Mouse (Mus musculus) lung, postnatal 0 days (tissue): Measurements from ENCODE around the gene Klf1. TPM values are rescaled to one million over a fixed set of nuclear protein-coding genes. Genes with fewer than 3 reads are reported as not detected.

ENCODE experiments used
- ATAC-seq: fragments of 200-750 bp; cut with Nextera tagmentation; 2 replicates; pipeline ENCODE4 v1.8.0; 2017; ENCODE audit warnings: moderate library complexity
- DNase-seq: peaks from one replicate; pipeline ENCODE4 v3.0.0-alpha.2; 2016; ENCODE audit warnings: low spot score
- H3K27ac ChIP-seq: fragments of 300-500 bp; sonication (generic); 2 replicates; pipeline ENCODE4 v1.5.1; 2014; ENCODE audit warnings: antibody characterized with exemption, mild to moderate bottlenecking, low read length, mixed read lengths
- H3K27me3 ChIP-seq: fragments of 300-500 bp; sonication (generic); replicated peaks from 2 replicates; pipeline ENCODE4 v1.6.1; 2014; ENCODE audit warnings: low read length, mixed read lengths; ENCODE audit not compliant: insufficient read depth
- H3K36me3 ChIP-seq: fragments of 300-500 bp; sonication (generic); 2 replicates; pipeline ENCODE4 v1.6.1; 2014; ENCODE audit warnings: low read length, mixed read lengths; ENCODE audit not compliant: insufficient read depth
- H3K4me1 ChIP-seq: fragments of 300-500 bp; sonication (generic); 2 replicates; pipeline ENCODE4 v1.6.1; 2014; ENCODE audit warnings: antibody characterized with exemption, low read depth, low read length, mixed read lengths; ENCODE audit not compliant: insufficient read depth
- H3K4me2 ChIP-seq: fragments of 300-500 bp; sonication (generic); replicated peaks from 2 replicates; pipeline ENCODE4 v1.6.1; 2014; ENCODE audit warnings: low read depth, mild to moderate bottlenecking, low read length, moderate library complexity, mixed read lengths
- H3K4me3 ChIP-seq: fragments of 300-500 bp; sonication (generic); 2 replicates; pipeline ENCODE4 v1.5.1; 2014; ENCODE audit warnings: low read depth, low read length
- H3K9ac ChIP-seq: fragments of 300-500 bp; sonication (generic); replicated peaks from 2 replicates; pipeline ENCODE4 v1.6.1; 2014; ENCODE audit warnings: low read depth, mild to moderate bottlenecking
- H3K9me3 ChIP-seq: fragments of 300-500 bp; sonication (generic); 2 replicates; pipeline ENCODE4 v1.6.1; 2016; ENCODE audit warnings: low read length, mixed read lengths
- CTCF ChIP-seq: IDR thresholded peaks from 2 replicates; pipeline ENCODE4 v1.5.1; 2016; ENCODE audit warnings: antibody characterized with exemption, mild to moderate bottlenecking
- EP300 ChIP-seq: IDR thresholded peaks from 2 replicates; pipeline ENCODE4 v1.6.1; 2016; ENCODE audit warnings: antibody characterized with exemption, mild to moderate bottlenecking, control low read depth
- WGBS: fragments of 180-500 bp; shearing (Covaris S2); extraction: QIAGEN DNeasy Blood & Tissue Kit; methylation state at CpG from one replicate; pipeline ENCODE4 v1.1.7; 2014; 5-methylcytosine and 5-hydroxymethylcytosine counted together
- polyA plus RNA-seq: library from polyadenylated mRNA; unstranded; fragments of >200 nt; fragmentation: Nextera tagmentation; extraction: Ambion mirVana; gene quantifications from 2 replicates; pipeline ENCODE4 v1.2.1, GENCODE M21; 2015

The Klf1 gene
- polyA plus RNA-seq, 1 experiment from 2014 or later = 1.1 TPM

DNA sequence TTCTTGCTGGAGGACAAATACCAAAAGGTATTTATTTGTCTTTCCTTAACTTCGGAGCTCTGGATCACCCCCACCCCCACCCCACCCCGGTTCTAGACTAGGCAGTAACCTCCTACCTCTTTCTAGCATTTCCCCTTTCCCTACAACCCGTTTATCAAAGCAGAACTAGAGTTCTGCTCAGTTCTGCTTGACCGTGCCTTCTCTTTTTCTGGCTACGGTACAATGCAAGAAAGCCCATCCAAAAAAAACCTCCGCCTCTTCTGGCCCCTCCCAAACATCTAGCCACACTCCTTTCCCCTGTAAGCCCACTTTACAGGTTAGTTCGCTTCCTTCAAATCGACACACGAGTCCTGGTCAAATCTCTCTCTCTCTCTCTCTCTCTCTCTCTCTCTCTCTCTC, 11.8 kb downstream of the Klf1 start:
- no peaks in the 10 kb centered on the region for H3K36me3 ChIP-seq
- H3K4me3 ChIP-seq = peak overlapping the region; percentile 40
- peak overlapping the region; percentile 53 for H3K4me2 ChIP-seq
- no peaks in the 10 kb centered on the region; the same call in 1 of the 2 replicates for H3K4me1 ChIP-seq
- no peak overlapping the region for H3K9ac ChIP-seq
- 0 out of 2 replicates have a peak overlapping the region, but pooled peaks have one; percentile 32 for H3K27ac ChIP-seq
- peaks cover 14% of the 10 kb centered on the region for H3K27me3 ChIP-seq
- ATAC-seq = no peak
- WGBS = 10% methylated on average over 9 of the region's 9 CpGs
- TF ChIP-seq EP300 = no peak
- TF ChIP-seq CTCF = no peak
- H3K9me3 ChIP-seq = no peaks in the 10 kb centered on the region
- DNase-seq = no peak

DNA sequence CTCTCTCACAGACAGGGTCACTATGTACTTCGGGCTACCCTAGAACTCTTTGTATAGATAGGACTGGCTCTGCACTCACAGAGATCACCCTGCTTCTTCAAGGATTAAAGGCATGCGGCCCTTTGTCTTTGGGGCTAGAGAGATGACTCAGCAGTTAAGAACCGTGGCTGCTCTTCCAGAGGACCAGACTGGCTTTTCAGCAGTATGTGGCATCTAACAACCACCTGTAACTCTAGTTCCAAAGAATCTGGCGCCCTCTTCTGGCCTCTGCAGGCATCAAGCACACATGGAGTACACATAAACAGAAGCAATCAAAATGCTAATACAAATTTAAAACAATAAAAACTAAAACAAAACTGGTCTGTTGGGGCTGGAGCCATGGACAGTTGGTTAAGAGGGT, 12.2 kb downstream of the Klf1 start:
- TF ChIP-seq EP300 (no peak), CTCF (peak; percentile 57)
- Histone ChIP-seq H3K4me3 (no peak overlapping the region), H3K4me2 (peak overlapping the region; percentile 53; the same call in 1 of the 2 replicates), H3K27ac (no peak overlapping the region), H3K4me1 (no peaks in the 10 kb centered on the region; the same call in 1 of the 2 replicates), H3K27me3 (peaks cover 14% of the 10 kb centered on the region), H3K9ac (no peak overlapping the region), H3K9me3 (no peaks in the 10 kb centered on the region), H3K36me3 (no peaks in the 10 kb centered on the region)
- 29% methylated on average over 4 of the region's 4 CpGs for WGBS
- DNase-seq = peak; percentile 54
- ATAC-seq = no peak

DNA sequence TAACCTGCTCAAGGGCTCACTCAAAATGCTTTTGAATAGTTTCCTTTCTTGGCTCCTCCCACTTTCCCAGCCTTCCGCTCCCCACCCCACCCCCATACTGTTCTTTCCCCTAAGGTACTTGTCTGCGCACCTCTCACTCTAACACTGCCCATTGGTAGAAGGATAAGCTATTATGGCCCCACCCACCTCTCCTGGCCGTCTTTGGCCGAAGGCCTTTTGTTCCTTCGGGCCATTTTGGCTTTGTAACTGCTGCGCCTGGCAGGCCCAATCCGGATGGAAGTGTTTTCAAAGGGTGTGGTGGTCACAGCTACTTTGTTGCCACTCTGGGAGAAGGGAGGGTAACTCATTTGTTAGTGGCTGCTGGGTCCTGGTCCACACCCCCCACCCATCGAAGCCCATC, 13.5 kb downstream of the Klf1 start:
- peaks cover 14% of the 10 kb centered on the region for H3K27me3 ChIP-seq

GRCm38 (mm10) chr8:84917781-84918180, 16.1 kb downstream of the Klf1 start:
- H3K9ac ChIP-seq = no peak overlapping the region
- 39% methylated on average over 20 of the region's 20 CpGs for WGBS
- H3K4me3 ChIP-seq = no peak overlapping the region
- no peak overlapping the region for H3K27ac ChIP-seq
- H3K36me3 ChIP-seq = no peaks in the 10 kb centered on the region
- no peaks in the 10 kb centered on the region; the same call in 1 of the 2 replicates for H3K4me1 ChIP-seq
- DNase-seq (no peak), ATAC-seq (no peak)
- H3K27me3 ChIP-seq = peaks cover 12% of the 10 kb centered on the region; the same call in 1 of the 2 replicates
- H3K4me2 ChIP-seq = no peak overlapping the region
- TF ChIP-seq CTCF (no peak), EP300 (no peak)
- no peaks in the 10 kb centered on the region for H3K9me3 ChIP-seq

More for the DNA sequence above, 13.5 kb downstream of the Klf1 start:
- no peak for TF ChIP-seq EP300
- TF ChIP-seq CTCF = no peak
- H3K36me3 ChIP-seq = no peaks in the 10 kb centered on the region
- no peak overlapping the region for H3K9ac ChIP-seq
- no peak overlapping the region for H3K4me3 ChIP-seq
- H3K4me1 ChIP-seq = no peaks in the 10 kb centered on the region; the same call in 1 of the 2 replicates
- no peak overlapping the region for H3K4me2 ChIP-seq
- peak; percentile 42 for ATAC-seq
- WGBS = 78% methylated on average over 8 of the region's 8 CpGs
- H3K27ac ChIP-seq = no peak overlapping the region
- peak; percentile 75 for DNase-seq
- H3K9me3 ChIP-seq = no peaks in the 10 kb centered on the region

DNA sequence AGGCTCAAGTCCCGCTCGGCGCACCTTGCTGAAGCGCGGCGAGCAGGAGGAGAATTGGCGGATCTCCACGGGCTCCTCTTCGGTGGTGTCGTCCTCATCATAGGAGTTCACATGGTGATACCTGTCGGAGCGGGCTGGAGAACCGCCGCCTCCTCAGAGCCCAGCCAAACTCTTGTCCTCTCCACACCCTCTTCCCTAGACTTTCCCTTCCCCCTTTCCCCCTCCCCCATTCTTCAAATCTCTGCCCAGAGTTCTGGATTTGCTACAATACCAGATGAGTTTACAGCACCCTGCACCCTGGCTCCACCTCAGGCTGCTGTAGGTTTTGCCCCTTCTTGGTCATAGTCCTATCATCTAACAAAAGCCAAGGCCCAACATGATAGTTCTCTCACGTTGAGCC, 16.9 kb downstream of the Klf1 start:
- Histone ChIP-seq H3K4me2 (no peak overlapping the region), H3K4me1 (no peaks in the 10 kb centered on the region), H3K36me3 (no peaks in the 10 kb centered on the region), H3K27ac (no peak overlapping the region), H3K4me3 (no peak overlapping the region), H3K9me3 (no peaks in the 10 kb centered on the region), H3K9ac (no peak overlapping the region), H3K27me3 (0 out of 2 replicates have a peak, but pooled peaks cover 9% of the 10 kb centered on the region)
- TF ChIP-seq EP300 (no peak), CTCF (no peak)
- ATAC-seq (no peak), DNase-seq (no peak)
- WGBS = 90% methylated on average over 15 of the region's 15 CpGs

DNA sequence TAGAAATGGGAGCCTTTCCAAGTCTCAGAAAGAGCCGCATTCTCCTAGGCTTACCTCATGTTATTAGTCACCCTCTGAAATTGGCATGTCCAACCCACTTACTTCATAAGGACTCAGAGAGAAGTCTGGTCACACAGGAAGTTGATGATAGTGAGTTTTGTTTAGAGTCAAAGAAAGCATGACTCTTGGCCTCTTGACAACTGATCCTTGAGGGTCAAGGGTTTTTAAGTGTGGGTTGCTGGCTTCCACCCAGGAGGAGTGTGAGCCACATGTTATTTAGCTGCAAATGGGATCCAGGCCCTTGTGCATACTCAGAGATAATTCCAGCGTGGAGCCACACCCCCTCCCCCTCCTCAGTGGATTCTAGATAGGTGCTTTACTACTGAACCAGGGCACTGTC, 19.9 kb downstream of the Klf1 start:
- Histone ChIP-seq H3K27ac (no peak overlapping the region), H3K9ac (no peak overlapping the region), H3K4me3 (no peak overlapping the region), H3K36me3 (no peaks in the 10 kb centered on the region), H3K27me3 (0 out of 2 replicates have a peak, but pooled peaks cover 5% of the 10 kb centered on the region), H3K4me1 (no peaks in the 10 kb centered on the region), H3K4me2 (no peak overlapping the region), H3K9me3 (no peaks in the 10 kb centered on the region)
- peak; percentile 96 for ATAC-seq
- no peak for TF ChIP-seq CTCF
- TF ChIP-seq EP300 = peak; percentile 91
- WGBS = 21% methylated on average over 2 of the region's 2 CpGs
- DNase-seq = peak; percentile 93

DNA sequence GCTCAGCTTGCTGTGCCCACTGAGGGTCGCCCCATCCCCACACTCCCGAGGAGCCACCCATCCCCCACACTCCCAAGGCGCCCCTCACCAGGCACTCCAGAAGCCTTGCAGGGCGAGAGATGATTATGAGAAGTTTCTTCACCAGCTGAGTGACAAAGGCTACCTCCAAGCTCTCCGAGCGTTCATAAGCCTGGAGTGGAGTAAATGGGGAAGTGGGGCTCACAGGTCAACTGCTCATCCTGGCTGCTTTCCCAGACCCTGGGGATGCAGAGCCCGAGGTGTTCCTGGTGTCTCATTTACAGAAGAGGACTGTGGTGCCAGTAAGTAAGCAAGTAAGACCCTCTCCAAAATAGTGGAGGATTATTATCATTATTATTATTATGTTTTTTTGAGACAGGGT, 23.8 kb downstream of the Klf1 start:
- Histone ChIP-seq H3K4me3 (no peak overlapping the region), H3K9ac (no peak overlapping the region), H3K27me3 (peaks cover 24% of the 10 kb centered on the region), H3K4me1 (no peaks in the 10 kb centered on the region), H3K27ac (no peak overlapping the region), H3K36me3 (no peaks in the 10 kb centered on the region), H3K9me3 (no peaks in the 10 kb centered on the region), H3K4me2 (no peak overlapping the region)
- DNase-seq = no peak
- 44% methylated on average over 7 of the region's 7 CpGs for WGBS
- ATAC-seq = no peak
- TF ChIP-seq CTCF = no peak
- TF ChIP-seq EP300 = no peak
